1 mouse cellular context compared by ENCODE assay signal in genomic region chr10:127512813-127513212, GRCm38 (mm10).
TF ChIP-seq lines count a peak whose summit lies in the region.

No protein-coding gene starts in this region.

TF ChIP-seq in MEL, 35 proteins besides CTCF, POLR2A, EP300 and RAD21 (continued from another document):
- TF ChIP-seq GATA1 (IDR thresholded peaks at IDR 0.05; ENCODE audit: low read depth, low read length) (peak; percentile 9; the same call in 1 of the 2 replicates), MAX (IDR thresholded peaks at IDR 0.05; ENCODE audit: low read length) (peak; percentile 76), ZKSCAN1 (IDR thresholded peaks at IDR 0.05; ENCODE audit: low read depth, low read length) (no peak), MAZ (IDR thresholded peaks at IDR 0.05; ENCODE audit: low read depth, low read length) (peak; percentile 63; the same call in 1 of the 2 replicates), MEF2A (IDR thresholded peaks at IDR 0.05; ENCODE audit: extremely low read depth, insufficient replicate concordance, low read depth, low read length, poor library complexity, severe bottlenecking) (0 out of 2 replicates have a peak, but pooled peaks have one; percentile 46), USF1 (IDR thresholded peaks at IDR 0.05; ENCODE audit: low read depth, low read length) (0 out of 2 replicates have a peak, but pooled peaks have one; percentile 10), MAFK (IDR thresholded peaks at IDR 0.05; ENCODE audit: borderline replicate concordance, low read depth, low read length) (no peak), TCF12 (IDR thresholded peaks at IDR 0.05; ENCODE audit: low read depth, low read length) (peak; percentile 74; the same call in 1 of the 2 replicates), TAL1 (IDR thresholded peaks at IDR 0.05; ENCODE audit: low read length) (peak; percentile 8; the same call in 1 of the 2 replicates), HCFC1 (IDR thresholded peaks at IDR 0.05; ENCODE audit: low read depth, low read length) (peak; percentile 60; the same call in 1 of the 2 replicates), ZMIZ1 (IDR thresholded peaks at IDR 0.05; ENCODE audit: low read depth, low read length) (0 out of 2 replicates have a peak, but pooled peaks have one; percentile 51)
TF ChIP-seq in MEL: peak in this region for 23.
